Mouse (Mus musculus) gastrocnemius, adult 2 months (tissue): ENCODE results near the gene Eid3. TPM values are rescaled to one million over a fixed set of nuclear protein-coding genes. Genes with fewer than 3 reads are reported as not detected.
A peak's percentile ranks its signal among the peaks of the same experiment; 100 is the strongest.

Experiments
- DNase-seq: peaks from one replicate; pipeline ENCODE4 v3.0.0; 2022
- H3K27ac ChIP-seq: fragments of 200-600 bp; 2 replicates; pipeline ENCODE4 v1.8.1; 2022; ENCODE audit warnings: mild to moderate bottlenecking
- H3K4me3 ChIP-seq: fragments of 200-600 bp; 2 replicates; pipeline ENCODE4 v1.8.1; 2022; ENCODE audit warnings: mild to moderate bottlenecking, moderate library complexity
- CTCF ChIP-seq: fragments of 200-600 bp; IDR thresholded peaks from 2 replicates; pipeline ENCODE4 v1.8.1; 2022; ENCODE audit warnings: antibody characterized with exemption, mild to moderate bottlenecking, moderate library complexity
- intact Hi-C: fragments of 180-260 bp; cut with DNase I; formaldehyde crosslinking; loops from one replicate; pipeline ENCODE4 v1.15.1; 2025
- total RNA-seq, 2 experiments: library from RNA; stranded (reverse); gene quantifications; 2 replicates each; pipeline ENCODE4 v1.2.3; 2021

Eid3 gene
- total RNA-seq, 2 experiments from 2014 or later: 0.59 to 2.5 TPM

- no peak for TF ChIP-seq CTCF
- no peak overlapping the region for H3K27ac ChIP-seq
- no peak overlapping the region for H3K4me3 ChIP-seq
- intact Hi-C loops: no loop called here
- no peak for DNase-seq
These were observed 406 bp downstream of the Eid3 start for GRCm38 (mm10) chr10:82866832-82867231.

- no peak overlapping the region for H3K27ac ChIP-seq
- DNase-seq: no peak
- no peak for TF ChIP-seq CTCF
- H3K4me3 ChIP-seq: no peak overlapping the region
- intact Hi-C loops: no loop called here
These were observed 2.1 kb downstream of the Eid3 start for GRCm38 (mm10) chr10:82868418-82869086.

DNA sequence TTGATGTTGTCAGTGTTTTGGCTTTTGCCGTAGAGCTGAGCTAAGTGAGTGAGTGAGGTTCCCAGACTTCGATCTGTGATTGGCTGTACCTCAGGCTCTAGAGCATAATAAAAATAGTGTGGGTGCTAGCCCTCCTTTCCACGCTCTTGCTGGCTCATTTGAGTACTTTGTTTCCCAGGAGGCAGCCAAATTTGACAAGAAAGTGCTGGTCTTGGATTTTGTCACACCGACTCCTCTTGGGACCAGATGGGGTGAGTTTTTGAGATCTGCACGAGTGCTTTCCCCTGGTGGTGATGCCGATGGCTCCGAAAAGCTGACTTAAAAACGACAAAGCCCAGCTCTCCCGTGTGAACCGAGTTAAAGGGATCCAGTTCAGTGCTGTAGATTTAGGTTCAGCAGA is 9.0 kb downstream of the Eid3 start:
- intact Hi-C loops: no loop called here
- TF ChIP-seq CTCF: no peak
- DNase-seq: no peak
- no peak overlapping the region for H3K27ac ChIP-seq
- no peak overlapping the region for H3K4me3 ChIP-seq

DNA sequence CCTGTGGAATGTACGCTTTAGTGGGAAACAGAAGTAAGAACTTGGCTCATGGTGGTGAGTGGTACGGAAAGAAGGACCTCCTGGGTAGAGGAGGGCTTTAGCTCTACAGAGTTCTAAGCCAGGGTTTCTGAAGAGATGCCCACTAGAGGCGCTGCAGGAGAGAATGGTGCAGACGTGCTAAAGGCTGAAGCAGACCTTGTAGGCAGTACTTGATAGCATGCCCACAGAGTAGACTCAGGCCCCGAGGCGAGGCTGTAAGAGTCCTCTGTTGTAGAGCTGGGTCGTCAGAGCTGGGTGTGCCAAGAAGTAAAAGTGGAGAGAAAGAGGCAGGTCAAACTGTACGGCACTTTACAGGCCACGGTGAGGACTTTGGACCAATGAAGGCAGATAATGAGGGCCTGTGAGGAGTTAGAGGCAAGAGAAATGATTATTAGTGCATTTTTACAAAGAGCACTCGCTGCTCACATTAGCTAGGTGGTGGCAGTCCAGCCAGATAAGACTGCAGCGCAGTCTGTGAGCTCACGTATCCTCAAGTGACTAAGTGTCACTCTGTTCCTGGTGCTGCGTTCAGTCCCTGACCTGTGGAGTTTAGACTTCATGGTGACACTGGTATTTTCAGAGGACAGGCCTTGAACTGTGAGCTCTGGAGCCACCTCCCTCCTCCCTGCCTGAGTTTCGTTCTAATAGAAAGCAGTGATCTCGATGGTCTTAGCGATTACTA is 9.8 kb downstream of the Eid3 start:
- DNase-seq: no peak
- Histone ChIP-seq H3K27ac (no peak overlapping the region), H3K4me3 (no peak overlapping the region)
- TF ChIP-seq CTCF: peak; percentile 46
- intact Hi-C loops: no loop called here

- H3K4me3 ChIP-seq: no peak overlapping the region
- DNase-seq: no peak
- no peak for TF ChIP-seq CTCF
- H3K27ac ChIP-seq: no peak overlapping the region
- intact Hi-C loops: no loop called here
These were observed 20.9 kb downstream of the Eid3 start for GRCm38 (mm10) chr10:82887354-82887753.

- no peak for DNase-seq
- no peak for TF ChIP-seq CTCF
- intact Hi-C loops: no loop called here
- Histone ChIP-seq H3K27ac (no peak overlapping the region), H3K4me3 (no peak overlapping the region)
These were observed 22.1 kb downstream of the Eid3 start for GRCm38 (mm10) chr10:82888576-82888975.

DNA sequence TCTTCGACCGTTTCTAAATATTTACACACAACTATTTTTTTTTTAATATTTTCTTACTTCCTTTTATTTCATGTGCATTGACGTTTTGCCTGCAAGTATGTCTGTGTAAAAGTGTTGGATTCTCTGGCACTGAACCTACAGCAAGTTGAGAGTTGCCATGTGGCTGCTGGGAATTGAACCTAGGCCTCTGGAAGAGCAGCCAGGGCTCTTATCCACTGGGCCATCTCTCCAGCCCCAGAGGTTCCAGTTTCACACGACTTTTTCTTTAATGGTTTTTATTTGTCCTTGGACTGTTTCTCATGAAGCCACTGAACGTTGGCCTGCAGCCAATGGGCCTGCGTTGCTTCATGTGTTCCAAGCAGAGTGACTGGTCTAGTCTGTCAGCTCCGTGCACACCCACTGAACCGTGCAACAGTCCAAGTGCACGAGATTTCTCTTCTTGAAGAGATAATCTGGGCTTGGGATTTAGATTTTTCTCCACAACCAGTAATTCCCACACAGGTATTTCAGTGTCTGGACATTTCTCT is 23.1 kb downstream of the Eid3 start:
- TF ChIP-seq CTCF: no peak
- peak; percentile 77 for DNase-seq
- Histone ChIP-seq H3K27ac (no peak overlapping the region), H3K4me3 (no peak overlapping the region)
- intact Hi-C loops: no loop called here

GRCm38 (mm10) chr10:82890936-82891335 is 24.5 kb downstream of the Eid3 start:
- Histone ChIP-seq H3K27ac (no peak overlapping the region), H3K4me3 (no peak overlapping the region)
- no peak for TF ChIP-seq CTCF
- no peak for DNase-seq
- intact Hi-C loops: no loop called here

DNA sequence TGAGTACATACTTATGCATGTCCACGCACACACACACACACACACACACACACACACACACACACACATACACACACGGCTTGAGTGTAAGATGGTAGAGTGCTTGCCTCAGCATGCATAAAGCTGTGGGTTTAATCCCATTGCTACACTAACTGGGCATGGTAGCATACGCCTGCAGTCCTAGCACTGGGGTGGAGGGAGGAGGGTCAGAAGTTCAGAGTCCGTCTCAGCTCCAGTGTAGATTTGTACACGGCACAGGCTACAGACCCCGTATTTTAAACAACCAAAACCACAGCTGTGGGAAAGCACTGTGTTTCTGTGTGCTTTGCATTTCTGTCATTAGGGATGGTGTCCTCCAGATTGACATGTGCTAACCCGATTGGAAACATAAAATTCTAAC is 25.0 kb downstream of the Eid3 start:
- intact Hi-C loops: no loop called here
- DNase-seq: no peak
- no peak overlapping the region for H3K4me3 ChIP-seq
- no peak for TF ChIP-seq CTCF
- no peak overlapping the region for H3K27ac ChIP-seq

DNA sequence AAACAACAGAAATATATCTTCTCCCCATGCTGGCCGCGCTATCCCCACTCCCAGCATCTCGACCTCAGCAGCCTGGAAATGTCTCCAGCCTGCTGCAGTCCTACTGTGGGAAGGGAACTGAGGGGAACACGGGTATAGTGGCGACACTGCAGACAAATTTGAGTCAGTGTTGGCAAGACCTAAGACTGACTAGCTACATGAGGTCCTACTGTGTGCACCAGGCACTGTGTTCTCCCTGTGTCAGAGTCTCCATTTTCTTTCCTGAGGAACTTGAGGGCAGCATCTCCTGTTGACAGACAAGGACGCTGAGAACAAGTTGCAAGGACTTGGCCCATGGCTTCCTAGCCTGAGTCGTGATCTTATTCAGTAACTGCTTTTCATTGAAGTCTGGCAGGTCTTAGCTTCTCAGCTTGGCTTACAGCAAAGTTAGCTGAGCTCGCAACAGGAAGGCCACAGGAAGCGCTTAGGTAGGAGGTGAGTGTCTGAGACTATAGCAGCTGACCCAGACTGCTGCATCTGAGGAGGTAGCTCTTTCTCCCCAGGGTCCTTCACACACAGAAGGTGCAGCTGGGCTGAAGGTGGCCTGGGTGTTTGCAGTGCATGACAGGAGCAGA is 26.1 kb downstream of the Eid3 start:
- TF ChIP-seq CTCF: no peak
- Histone ChIP-seq H3K4me3 (no peak overlapping the region), H3K27ac (peak overlapping the region; percentile 46)
- intact Hi-C loops: no loop called here
- no peak for DNase-seq

GRCm38 (mm10) chr10:82893872-82894650 is 27.6 kb downstream of the Eid3 start:
- intact Hi-C loops: no loop called here
- TF ChIP-seq CTCF: no peak

DNA sequence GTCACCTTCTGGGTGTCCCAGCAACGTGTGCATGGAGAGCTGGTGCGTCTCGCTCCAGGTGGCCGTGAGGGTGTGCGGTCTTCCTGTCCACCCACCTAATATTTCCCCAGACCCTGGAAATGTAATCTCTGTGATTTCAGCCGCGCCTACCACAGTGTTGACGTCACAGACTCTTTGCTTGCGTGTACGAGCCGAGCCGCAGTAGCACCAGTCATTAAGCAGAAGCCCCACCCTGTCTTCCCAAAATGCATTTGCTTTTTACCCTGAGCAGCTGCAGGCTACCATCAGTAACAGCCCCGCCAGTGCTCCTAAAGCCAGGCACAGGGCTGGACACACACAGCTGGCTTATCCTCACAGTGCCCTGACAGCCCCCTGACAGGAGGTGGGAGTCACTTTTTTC is 31.5 kb downstream of the Eid3 start:
- intact Hi-C loops: no loop called here

More at GRCm38 (mm10) chr10:82893872-82894650, 27.6 kb downstream of the Eid3 start:
- no peak for DNase-seq
- H3K27ac ChIP-seq: peak overlapping the region; percentile 29; the same call in 1 of the 2 replicates
- no peak overlapping the region for H3K4me3 ChIP-seq

GRCm38 (mm10) chr10:82898893-82899292 is 32.5 kb downstream of the Eid3 start:
- Histone ChIP-seq H3K4me3 (peak overlapping the region; percentile 29; the same call in 1 of the 2 replicates), H3K27ac (peak overlapping the region; percentile 84)
- TF ChIP-seq CTCF: no peak
- DNase-seq: peak; percentile 61
- intact Hi-C loops: no loop called here

More for the DNA sequence above, 31.5 kb downstream of the Eid3 start:
- Histone ChIP-seq H3K27ac (peak overlapping the region; percentile 84), H3K4me3 (no peak overlapping the region)
- DNase-seq: no peak
- no peak for TF ChIP-seq CTCF
